Mouse (Mus musculus): ENCODE data around the gene Brat1.

Brat1 gene

GRCm38 (mm10) chr5:140748425-140748824, 43.6 kb downstream of the Brat1 start:
- no peak for DNase-seq (ENCODE audit: low spot score)

GRCm38 (mm10) chr5:140749062-140749875, 44.5 kb downstream of the Brat1 start:
- DNase-seq (ENCODE audit: low spot score): peak; percentile 27

GRCm38 (mm10) chr5:140750925-140751324, 46.1 kb downstream of the Brat1 start:
- DNase-seq (ENCODE audit: low spot score): no peak

GRCm38 (mm10) chr5:140752041-140752440, 47.2 kb downstream of the Brat1 start:
- DNase-seq (ENCODE audit: low spot score): no peak

- DNase-seq (ENCODE audit: low spot score): no peak
Observed at GRCm38 (mm10) chr5:140752639-140753038, 47.8 kb downstream of the Brat1 start.

GRCm38 (mm10) chr5:140753223-140753622, 48.4 kb downstream of the Brat1 start:
- DNase-seq (ENCODE audit: low spot score): no peak

- no peak for DNase-seq (ENCODE audit: low spot score)
Observed at GRCm38 (mm10) chr5:140758864-140759263, 54.1 kb downstream of the Brat1 start.

- DNase-seq (ENCODE audit: low spot score): no peak
Observed at GRCm38 (mm10) chr5:140762540-140762939, 57.7 kb downstream of the Brat1 start.

- DNase-seq (ENCODE audit: low spot score): no peak
Observed at GRCm38 (mm10) chr5:140764921-140765613, 60.3 kb downstream of the Brat1 start.

GRCm38 (mm10) chr5:140766566-140766965, 61.8 kb downstream of the Brat1 start:
- no peak for DNase-seq (ENCODE audit: low spot score)

GRCm38 (mm10) chr5:140767704-140768141, 62.9 kb downstream of the Brat1 start:
- DNase-seq (ENCODE audit: low spot score): peak; percentile 56

- DNase-seq (ENCODE audit: low spot score): no peak
Observed at GRCm38 (mm10) chr5:140768333-140768732, 63.5 kb downstream of the Brat1 start.
